Mouse (Mus musculus) megakaryocyte, adult 5-6 weeks (primary cell): Measurements from ENCODE around the gene Npffr2. TPM values are rescaled to one million over a fixed set of nuclear protein-coding genes. Genes with fewer than 3 reads are reported as not detected.
"Not testable (repeated sequence)": the region's sequence is repeated elsewhere in the genome, so short reads cannot be mapped to it uniquely, and the experiment has no call there.

Experiments used
- ATAC-seq: 2 replicates; pipeline ENCODE4 v1.8.0; 2016; ENCODE audit warnings: mild to moderate bottlenecking, inconsistent platforms; ENCODE audit not compliant: poor library complexity, severe bottlenecking
- total RNA-seq, 2 experiments: library from RNA; stranded (forward) in 1 of 2; stranded (reverse) in 1 of 2; fragments of 153-499, 151-499 nt in 1 of 2; fragments of 221-1000, 200-1000 nt in 1 of 2; gene quantifications; 2 replicates each; pipeline versions ENCODE4 v1.2.3 to v1.2.4; 2015 to 2017

The Npffr2 gene
- not detected in 2 replicates for total RNA-seq (2015)
- not detected in 2 replicates for total RNA-seq (2017)

DNA sequence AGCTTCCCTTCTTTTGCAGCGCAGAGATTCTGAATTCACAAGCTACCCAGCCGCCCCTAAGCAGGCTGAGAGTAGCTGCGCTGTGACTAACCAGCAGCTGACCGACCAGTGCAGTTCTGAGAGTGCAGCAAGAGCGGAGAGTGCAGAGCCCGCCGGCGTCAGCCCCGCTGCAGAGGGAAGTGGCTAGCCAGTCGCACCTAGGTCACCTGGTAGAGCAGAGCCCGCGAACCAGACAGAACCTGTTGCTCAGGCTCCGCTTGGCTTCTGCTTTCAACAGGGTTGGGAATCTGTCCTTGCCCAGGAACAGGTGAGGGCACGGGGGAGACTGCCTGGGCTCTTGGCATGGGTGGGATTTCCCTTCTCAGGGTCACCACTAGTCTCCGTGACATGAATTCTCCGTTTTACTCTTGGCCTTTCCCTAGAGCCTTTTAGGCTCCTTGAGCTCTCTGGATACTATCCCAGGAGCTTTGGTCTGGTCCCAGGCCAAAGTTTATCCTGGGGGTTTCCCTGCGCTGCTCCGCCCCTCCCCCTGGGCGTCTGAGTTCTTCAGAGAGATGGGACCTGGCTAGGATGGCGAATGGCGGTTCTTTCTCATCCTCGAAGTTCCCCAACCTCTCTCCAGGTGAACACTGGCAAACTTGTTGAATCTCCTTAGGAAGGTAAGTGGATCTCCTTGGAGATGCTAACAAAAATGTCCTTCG is at the start of gene Npffr2:
Gene Npffr2 (plus strand): TSS at position 552 of the 701 bp plus-strand sequence.
- ATAC-seq, result no peak

DNA sequence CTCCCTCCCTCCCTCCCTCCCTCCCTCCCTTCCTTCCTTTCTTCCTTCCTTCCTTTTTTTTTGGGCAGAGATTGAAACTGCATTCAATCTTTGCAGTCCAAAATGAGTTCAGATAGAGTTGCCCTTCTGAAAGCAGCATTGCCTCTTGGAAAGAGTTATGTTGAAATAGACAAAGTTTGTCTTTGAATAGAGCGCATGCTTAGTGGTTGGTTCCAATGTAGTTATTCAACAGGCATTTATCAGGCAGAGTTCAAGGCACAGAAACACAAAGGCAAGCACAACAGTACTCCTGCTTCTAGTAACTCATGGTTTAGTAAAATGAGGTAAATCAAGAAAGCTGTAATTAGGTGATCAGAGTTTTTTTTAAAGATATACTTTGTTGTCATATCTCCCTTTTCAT is 34.7 kb upstream of the Npffr2 start:
- no peak for ATAC-seq

- no peak for ATAC-seq
Measured at GRCm38 (mm10) chr5:89500182-89500581, 27.0 kb upstream of the Npffr2 start.

DNA sequence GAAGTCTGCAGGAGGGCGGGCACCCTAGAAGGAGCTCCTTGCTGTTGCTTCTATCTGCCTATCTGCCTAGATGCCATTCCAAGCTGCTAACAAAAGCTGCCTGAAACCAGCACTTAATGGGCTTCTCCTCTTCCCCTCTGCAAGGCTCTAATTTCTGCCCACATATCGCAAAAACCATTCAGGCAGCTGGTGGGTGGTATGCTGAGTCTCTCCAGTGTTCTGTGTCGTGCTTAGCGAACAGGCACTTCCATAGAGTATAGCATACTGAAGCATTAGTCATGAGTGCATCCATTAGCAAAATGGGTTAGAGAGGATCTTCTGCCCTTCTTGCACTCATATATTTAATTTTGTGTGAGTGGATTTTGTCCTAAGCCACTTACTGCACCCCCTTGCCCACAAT is 8.6 kb upstream of the Npffr2 start:
- ATAC-seq, result no peak

DNA sequence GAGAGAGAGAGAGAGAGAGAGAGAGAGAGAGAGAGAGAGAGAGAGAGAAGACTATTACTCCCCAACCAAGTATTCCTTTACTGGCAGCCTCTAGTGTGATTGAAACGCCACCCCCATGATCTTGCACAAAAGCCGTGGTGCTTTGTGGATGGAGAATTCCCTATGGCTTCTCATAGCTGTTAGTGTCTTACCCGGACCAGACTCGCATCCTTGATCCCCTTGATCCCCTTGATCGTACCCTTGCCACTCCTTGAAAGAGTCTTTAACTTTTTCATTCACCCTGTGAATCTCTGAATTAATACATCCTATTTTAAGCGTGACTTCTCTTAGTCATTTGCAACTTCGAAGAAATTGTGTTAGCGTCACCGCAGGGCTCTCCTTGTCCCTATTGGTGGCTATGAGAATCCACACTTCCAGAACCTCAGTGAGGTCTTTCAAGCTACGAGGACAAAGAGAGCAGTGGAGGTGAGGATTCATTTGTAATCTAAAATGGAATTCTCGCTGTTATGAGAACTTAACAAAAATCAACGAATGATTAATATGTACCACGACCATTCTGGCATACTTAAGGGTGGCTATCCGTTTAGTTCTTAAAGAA is 949 bp upstream of the Npffr2 start:
- ATAC-seq, result no peak

DNA sequence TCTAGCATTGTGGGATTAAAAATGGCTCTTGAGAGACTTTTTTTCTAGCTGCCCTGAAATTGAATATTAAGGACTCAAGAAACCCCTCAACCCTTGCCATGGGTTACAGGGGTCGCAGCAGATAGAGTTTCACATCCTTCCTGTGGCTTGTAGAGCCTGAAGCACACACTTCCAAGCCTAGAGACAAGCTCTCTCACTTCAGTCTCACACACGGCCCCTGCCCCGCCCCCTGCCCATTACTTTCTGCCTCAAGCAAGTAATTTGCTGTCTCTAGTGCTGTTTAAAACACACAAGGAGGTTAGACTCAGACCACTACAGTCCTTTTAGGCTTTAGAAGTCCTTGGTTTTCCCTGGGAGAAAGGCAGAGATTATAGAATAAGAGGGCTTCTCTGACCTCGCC is 1.7 kb downstream of the Npffr2 start:
- no peak for ATAC-seq

- ATAC-seq, result no peak
Measured at GRCm38 (mm10) chr5:89529391-89529790, 2.2 kb downstream of the Npffr2 start.

DNA sequence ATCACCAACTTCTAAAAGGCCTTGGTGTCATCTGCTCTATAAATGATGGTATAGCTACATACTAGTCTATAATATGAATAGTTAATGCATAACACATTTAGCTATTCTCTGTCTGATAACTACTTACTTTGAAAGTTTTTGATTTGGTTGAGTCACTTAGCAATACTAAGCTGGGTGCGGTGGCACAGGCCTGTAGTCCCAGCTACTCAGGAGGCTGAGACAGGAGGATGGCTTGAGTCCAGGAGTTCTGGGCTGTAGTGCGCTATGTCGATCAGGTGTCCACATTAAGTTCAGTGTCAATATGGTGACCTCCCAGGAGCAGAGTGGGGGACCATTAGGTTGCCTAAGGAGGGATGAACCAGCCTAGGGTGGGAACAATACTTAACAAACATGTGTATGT is 8.8 kb downstream of the Npffr2 start:
- ATAC-seq, result no peak

DNA sequence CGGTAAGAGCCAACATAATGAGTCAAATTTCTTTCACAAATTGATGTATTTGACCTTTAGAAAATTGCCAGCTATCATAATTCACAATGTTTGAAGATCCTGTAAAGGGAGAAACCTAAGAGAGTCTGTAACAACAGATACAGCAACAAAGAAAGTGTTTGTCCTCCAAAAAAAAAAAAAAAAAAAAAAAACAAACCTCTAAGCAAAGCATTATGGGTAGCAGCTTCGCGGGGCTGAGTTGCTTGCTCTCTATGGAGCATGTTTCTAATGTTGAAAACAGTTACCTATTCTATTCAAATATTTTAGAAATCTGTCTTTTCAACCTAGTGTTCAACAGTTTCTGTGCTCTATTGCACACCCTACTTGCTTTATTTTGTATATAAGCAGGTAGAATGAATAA is 15.2 kb downstream of the Npffr2 start:
- ATAC-seq, result no peak

DNA sequence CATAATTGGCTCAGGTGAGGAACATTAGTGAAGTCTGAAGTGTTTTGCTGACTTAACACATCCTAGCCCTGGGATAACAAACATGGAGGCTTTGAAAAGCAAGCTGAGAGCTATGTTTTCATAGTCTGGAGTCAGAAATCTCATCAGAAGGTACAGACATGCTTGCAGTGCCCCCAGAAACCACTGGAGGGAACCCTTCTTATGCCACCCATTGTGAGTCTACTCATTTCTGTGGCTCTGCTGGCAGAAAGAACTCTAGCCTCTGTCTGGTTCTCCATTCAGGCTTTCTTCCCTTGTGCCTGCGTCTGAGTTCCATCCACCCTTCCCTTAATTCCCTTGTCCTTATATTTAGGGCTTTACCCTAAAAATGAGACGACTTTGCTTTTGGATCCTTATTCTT is 16.2 kb downstream of the Npffr2 start:
- no peak for ATAC-seq

DNA sequence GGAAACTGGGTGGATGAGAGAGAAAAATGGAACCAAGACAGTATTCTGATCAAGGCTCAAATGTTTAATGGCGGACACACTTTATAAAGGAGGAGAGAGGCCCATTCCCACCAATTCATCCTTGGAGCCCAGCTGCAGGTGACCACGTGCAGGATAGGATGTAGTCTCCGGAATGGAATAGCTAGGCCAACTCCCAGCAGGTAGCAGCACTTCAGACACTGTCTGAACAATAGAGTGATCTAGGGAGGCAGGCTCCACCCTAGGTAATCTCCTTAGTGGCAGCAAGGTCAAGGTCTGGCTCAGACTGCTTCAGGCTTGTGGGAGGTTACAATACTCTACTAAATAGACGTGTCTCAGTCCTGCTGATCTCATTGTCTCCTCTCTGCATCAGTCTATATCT is 31.9 kb downstream of the Npffr2 start:
- not testable (repeated sequence) for ATAC-seq

GRCm38 (mm10) chr5:89561381-89561780 is 34.2 kb downstream of the Npffr2 start:
- ATAC-seq, result no peak

- ATAC-seq, result no peak
Measured at GRCm38 (mm10) chr5:89578678-89579077, 51.4 kb downstream of the Npffr2 start.

DNA sequence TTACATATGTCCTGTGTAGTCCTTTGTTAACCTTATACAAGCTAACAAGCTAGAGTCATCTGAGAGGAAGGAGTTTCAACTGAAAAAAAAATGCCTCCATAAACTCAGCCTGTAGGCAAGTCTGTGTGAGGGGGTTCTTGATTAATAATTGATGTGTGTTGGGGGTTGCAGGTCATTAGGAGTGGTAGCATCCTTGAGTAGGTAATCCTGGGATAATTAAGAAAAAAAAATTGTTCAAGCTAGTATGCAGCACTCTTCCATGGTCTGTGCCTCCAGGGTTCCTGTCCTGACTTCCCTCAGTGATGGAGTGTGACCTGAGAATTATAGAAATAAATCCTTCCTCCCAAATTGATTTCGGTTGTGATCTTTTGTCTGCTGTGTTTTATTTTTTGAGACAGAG is 52.0 kb downstream of the Npffr2 start:
- ATAC-seq, result no peak

GRCm38 (mm10) chr5:89581143-89581542 is 53.9 kb downstream of the Npffr2 start:
- ATAC-seq, result no peak

DNA sequence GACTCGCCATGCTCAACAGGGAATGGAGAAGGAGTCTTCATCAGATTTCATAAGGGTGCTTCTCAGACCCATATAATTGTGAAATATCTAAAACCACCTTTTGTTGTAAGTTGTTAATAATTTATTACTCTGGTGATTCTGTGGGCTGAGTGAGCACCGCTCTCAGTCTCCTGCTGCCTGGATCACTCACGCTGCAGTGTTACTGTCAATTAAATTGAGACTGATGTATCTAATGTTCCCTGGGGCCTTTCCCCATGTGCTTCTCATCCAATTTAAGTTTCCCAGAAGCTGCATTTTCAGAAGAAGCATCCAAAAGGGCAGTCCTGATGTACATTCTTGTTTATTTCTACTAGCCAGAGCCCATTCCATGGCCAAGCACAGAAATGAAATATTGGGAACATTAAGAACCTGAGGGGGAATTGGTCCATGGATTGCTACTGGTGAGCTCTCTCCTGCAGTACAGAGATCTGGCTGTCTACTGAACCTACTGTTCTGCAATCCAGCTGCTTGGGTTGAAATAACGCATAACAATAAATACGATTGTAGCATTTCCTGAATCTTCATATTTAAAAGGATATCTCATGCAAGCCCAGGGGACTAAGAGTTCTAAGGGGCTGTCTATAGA is 54.6 kb downstream of the Npffr2 start:
- no peak for ATAC-seq

- no peak for ATAC-seq
Measured at GRCm38 (mm10) chr5:89585021-89585420, 57.8 kb downstream of the Npffr2 start.

DNA sequence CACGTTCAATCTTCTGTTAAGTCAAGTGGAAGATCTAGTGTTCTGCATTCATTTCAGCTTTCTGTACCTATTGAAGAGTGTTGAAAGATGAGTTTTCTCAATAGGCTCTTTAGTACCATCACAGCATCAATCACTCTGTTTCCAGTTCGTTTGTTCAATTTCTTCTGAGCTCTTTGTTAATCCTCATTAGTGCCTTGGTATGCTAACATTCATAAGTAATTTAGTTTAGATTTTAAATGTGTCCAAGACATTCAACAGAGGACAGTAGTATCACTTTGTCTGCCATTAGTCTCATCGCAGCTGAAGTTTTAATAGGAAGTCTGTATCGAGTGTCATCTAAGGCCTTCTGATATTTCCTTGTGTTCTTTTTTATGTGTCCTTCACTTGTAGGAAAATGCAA is 65.1 kb downstream of the Npffr2 start:
- ATAC-seq, result no peak

DNA sequence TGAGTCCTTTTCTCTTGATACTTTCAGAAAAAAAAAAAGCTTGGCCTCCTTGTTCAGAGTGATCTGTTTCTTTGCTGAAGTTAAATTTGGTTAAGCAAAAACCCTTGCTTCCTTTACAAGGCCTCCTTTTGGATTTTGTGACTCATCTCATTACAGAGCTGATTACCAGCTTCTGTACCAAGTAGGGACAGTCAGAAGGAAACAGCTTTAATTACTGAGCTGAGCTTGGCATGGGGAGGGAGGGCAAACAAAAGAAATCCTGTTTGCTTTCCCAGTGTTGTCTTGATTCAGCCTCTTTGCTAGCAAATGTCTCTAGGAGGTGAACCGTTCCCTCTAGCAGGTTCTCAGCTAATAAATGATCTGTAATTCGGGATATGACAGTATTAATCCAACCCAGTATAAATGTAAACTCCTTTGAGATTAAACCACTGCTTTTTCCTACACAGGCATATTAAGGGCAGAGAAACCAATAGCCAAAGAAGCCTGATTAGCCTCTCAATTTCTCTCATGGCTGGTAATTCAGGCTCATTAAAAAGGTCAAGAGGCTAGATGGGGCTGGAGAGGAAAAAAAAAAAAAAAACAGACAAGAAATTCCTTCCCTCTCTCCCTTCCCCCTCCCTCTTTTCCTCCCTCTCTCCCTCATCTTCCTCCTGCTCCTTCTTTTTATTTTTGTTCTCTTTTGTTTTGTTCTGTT is 84.2 kb downstream of the Npffr2 start:
- no peak for ATAC-seq

DNA sequence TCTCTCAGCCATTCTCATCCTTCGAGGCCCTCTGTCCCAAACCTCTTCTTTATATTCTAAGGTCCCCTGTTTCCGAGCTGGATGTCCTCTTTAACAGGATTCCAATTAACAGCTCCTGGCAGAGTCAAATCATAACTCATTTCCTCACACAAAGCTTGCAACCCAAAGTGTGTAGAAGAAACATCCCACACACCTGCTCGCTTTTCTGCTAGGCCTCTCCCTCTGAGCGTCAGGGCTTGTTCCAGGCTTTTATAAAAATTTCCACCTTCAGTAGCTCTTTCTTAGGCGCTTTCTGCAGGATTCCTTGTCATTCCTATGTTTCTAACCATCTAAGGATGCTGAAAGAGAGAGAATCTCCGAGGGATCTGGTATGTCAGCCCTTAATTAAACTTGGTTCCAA is 85.0 kb downstream of the Npffr2 start:
- no peak for ATAC-seq

DNA sequence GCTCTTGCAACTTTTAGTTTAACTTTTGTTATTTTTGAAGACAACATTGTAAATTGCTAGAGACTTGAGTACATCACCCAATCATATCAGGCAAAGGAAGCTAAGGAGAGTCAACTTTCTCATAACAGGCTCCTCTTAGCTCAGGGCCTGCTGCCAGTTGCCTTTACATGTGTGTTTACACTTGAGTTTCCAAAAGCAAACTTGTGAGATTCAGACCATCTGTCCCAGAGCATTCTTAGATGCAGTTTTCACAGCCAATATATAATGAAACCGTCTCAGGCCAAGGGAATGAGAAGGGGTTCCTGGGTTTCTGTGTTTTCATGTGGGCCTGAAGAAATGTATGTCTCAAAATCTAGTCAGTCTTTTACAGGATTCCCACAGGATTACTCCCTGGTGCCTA is 104.4 kb downstream of the Npffr2 start:
- no peak for ATAC-seq
